Mouse (Mus musculus) embryonic fibroblast, embryonic 13.5 days (primary cell): ENCODE data around the gene Snx25.

Experiments
- CTCF ChIP-seq: IDR thresholded peaks from 2 replicates; pipeline ENCODE4 v1.5.1; 2011; ENCODE audit warnings: mild to moderate bottlenecking, control low read depth, low read length, moderate library complexity, borderline replicate concordance; ENCODE audit not compliant: insufficient read depth
- POLR2A ChIP-seq: IDR thresholded peaks from 2 replicates; pipeline ENCODE4 v1.6.1; 2011; ENCODE audit warnings: low read depth, mild to moderate bottlenecking, control low read depth, low read length, moderate library complexity

DNA sequence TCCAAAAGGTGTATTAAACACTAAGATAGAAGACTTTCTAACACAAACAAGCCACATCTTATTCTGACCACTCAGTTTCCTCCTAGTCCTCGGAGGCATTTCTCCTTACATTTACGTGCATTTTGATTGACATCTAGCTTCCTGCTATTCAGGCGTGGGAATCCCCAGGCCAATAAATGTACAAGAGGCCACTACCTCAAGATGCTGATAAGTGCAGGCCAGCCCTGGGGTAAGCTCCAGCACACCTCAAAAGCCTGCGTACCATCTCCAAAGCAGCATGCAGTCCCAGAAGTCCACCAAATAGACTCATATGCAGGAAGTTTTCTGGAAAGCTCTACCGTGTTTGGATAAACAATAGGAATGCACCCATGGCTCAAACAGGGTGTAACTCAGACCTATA is 8.5 kb downstream of the Snx25 start:
- TF ChIP-seq CTCF: no peak
- TF ChIP-seq POLR2A: no peak
